Mouse (Mus musculus) ES-CJ7 (cell line): ENCODE data around the gene Tram2.

Experiments
- DNase-seq: peaks from one replicate; pipeline ENCODE4 v3.0.0; 2011; ENCODE audit warnings: low read depth, low spot score

Tram2 gene

DNA sequence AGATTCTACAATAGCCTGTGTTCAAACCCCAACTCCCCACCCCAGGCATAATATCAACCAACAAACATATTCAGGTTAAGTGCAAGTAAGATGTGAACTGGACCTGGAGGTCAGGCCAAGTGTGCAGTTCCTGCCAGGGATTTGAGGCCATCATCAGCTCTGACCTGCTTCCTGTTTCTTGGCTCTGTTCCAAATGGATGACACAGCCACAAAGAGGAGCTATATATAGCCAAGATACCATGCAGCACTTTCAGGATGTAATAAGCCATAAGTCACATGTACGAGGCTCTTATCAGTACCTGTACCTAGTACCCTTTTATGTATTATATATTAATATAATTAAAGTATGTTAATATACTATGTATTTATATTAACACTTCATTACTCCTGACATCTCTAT, 10.5 kb downstream of the Tram2 start:
- no peak for DNase-seq

GRCm38 (mm10) chr1:21067536-21068221, 11.3 kb downstream of the Tram2 start:
- DNase-seq, result peak; percentile 81

GRCm38 (mm10) chr1:21064153-21064552, 14.9 kb downstream of the Tram2 start:
- DNase-seq, result no peak

GRCm38 (mm10) chr1:21059385-21060109, 19.5 kb downstream of the Tram2 start:
- no peak for DNase-seq

GRCm38 (mm10) chr1:21053009-21053408, 26.0 kb downstream of the Tram2 start:
- DNase-seq, result no peak

GRCm38 (mm10) chr1:21052608-21053007, 26.4 kb downstream of the Tram2 start:
- no peak for DNase-seq

DNA sequence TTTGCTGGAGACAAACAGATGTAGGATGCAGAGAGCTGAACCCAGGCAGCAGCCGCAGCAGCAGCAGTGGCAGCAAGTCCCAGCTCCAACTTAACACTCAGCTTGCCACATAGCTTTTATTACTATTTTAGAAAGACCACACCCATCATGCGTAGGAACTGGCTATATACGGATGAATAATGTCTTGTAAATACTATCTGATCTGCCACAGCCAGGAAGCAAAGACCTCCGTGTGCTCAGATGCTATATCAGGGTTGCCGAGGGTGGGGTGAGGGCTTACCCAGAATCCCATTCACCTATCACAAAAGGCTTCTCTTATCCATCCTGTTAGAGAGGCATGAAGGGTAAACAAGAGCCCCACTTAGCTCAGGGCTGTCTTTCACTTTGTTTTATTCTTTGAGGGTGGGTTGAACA, 26.9 kb downstream of the Tram2 start:
- DNase-seq, result no peak

DNA sequence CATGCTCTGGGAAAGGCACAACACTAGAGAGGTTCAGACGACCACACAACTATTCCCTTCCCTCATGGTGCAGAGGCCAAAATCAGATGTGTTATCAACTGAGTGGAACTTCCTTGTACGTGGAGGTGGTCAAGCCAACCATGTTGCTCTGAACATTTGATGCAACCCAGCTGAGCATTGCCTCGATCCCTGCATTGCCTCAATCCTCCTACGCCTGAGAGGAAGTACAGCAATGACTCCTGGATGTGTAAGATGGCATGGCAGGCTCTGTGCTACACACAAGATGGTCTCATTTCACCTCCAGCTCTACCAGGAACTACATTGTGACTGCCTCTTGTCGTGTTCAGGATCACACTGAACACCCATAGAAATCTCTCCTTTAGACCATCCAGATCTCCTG, 30.0 kb downstream of the Tram2 start:
- DNase-seq, result no peak

- no peak for DNase-seq
Measured at GRCm38 (mm10) chr1:21048402-21048801, 30.6 kb downstream of the Tram2 start.

GRCm38 (mm10) chr1:21042461-21042860, 36.6 kb downstream of the Tram2 start:
- DNase-seq, result no peak

- DNase-seq, result no peak
Measured at GRCm38 (mm10) chr1:21040610-21041326, 38.3 kb downstream of the Tram2 start.

- no peak for DNase-seq
Measured at GRCm38 (mm10) chr1:21040173-21040572, 38.9 kb downstream of the Tram2 start.

- DNase-seq, result no peak
Measured at GRCm38 (mm10) chr1:21039564-21039963, 39.5 kb downstream of the Tram2 start.

- DNase-seq, result no peak
Measured at GRCm38 (mm10) chr1:21037881-21038601, 41.0 kb downstream of the Tram2 start.

DNA sequence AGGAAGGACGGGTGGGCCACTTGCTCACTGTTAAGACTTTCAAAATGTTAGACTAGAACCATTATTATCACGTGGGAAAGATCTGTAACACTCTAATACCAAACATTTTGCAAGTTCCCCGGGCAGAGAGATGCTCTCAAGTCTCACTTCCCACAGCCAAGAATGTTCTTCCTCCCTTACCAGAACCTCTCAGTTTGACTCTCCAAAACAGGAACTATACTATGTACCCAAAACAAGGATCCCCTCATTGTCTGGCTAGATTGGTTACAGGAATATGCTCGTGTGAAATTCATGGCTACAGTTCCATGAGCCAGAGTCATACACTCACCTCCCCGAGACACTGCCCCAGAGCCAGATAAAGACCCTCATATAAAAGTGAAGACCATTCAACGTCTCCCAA, 43.2 kb downstream of the Tram2 start:
- DNase-seq, result no peak

DNA sequence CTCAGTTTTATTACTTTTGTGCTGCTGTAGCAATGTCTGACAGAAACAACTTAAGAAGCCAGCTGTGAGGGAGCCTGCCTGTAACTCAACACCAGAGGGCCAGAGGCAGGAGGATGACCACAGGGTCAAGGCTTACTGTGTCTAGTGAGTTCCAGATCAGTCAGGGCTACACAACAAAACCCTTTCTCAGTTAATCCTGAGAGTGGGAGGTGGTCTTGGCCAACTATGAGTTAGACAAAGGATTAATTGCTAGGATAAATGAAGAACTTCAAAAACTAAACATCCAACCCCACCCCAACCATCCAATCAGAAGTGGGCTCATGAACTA, 45.3 kb downstream of the Tram2 start:
- DNase-seq, result no peak

- DNase-seq, result no peak
Measured at GRCm38 (mm10) chr1:21033065-21033791, 45.8 kb downstream of the Tram2 start.

GRCm38 (mm10) chr1:21031650-21032049, 47.4 kb downstream of the Tram2 start:
- DNase-seq, result no peak

DNA sequence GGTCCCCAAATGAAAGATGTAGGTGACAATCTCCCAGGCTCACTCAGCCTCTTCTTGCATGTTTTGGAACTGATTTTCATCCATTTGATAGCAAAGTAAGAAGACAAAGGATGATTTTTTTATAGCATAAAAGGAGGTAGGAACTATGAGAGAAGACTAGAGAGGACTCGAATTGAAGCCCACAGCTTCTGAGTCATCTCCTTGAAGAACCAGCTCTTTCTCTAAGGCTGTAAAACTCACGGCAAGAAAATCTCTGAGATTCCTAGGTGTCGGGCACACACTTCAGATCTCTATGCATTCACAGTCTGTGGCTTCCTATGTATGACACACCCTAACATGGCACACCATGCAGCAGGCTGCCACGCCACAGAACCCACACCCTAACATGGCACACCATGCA, 50.0 kb downstream of the Tram2 start:
- DNase-seq, result no peak

GRCm38 (mm10) chr1:21026534-21026933, 52.5 kb downstream of the Tram2 start:
- DNase-seq, result peak; percentile 28

DNA sequence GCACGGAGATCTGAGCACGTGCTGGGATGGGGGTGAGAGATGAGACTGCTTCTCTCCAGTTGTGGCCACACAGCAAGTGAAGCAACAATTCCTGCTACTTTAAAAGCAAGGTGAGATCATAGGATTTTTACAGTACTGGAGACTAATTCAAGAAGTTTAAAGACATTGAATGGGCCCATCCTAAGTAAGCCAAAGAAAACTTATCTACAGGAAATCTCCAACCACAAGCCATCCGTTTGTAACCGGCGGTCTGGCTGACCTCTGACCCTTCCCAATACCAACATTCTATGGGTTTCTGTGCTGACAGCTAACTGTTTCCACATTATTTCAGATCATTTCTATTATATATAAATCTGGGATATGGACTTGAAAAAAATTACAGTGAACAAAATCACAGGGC, 53.8 kb downstream of the Tram2 start:
- no peak for DNase-seq
